10 mouse cellular contexts compared by ENCODE assay signal in genomic region chr4:98104911-98105702, GRCm38 (mm10).
DNase-seq lines count a peak whose midpoint lies in the region; ATAC-seq and TF ChIP-seq lines count a peak whose summit lies in the region.
"Had no signal": no experiment of that assay in that cellular context is flagged by ENCODE, and none has a peak within 500 bp of the region (broad histone marks: within the 10 kb centered on the region; RNA-seq: fewer than 3 reads in every experiment).

No protein-coding gene starts in this region.

- TF ChIP-seq CTCF in midbrain, postnatal 0 days (IDR thresholded peaks at IDR 0.05): no peak

- no peak overlapping the region for H3K4me2 ChIP-seq in heart, embryonic 11.5 days
- H3K4me2 ChIP-seq in midbrain, postnatal 0 days (ENCODE audit: low read depth, low read length, poor library complexity, severe bottlenecking): no peak overlapping the region
- H3K4me2 ChIP-seq in hindbrain, embryonic 15.5 days: no peak overlapping the region
- no peak overlapping the region for H3K4me2 ChIP-seq in stomach, embryonic 15.5 days
- H3K4me2 ChIP-seq: liver, embryonic 11.5 days had no signal

- intact Hi-C loops in heart, postnatal 25 days (cut with DNase I): loop anchor here (5.0 kb wide), 3 partner anchors 58 to 238 kb away; no protein-coding TSS in a partner anchor

- H3K27ac ChIP-seq in heart, embryonic 11.5 days (ENCODE audit: low read depth, low read length): peak overlapping the region; percentile 41; the same call in 1 of the 2 replicates
- peak overlapping the region; percentile 65; the same call in 1 of the 2 replicates for H3K27ac ChIP-seq in midbrain, embryonic 10.5 days (replicated peaks)
- no peak overlapping the region for H3K27ac ChIP-seq in midbrain, postnatal 0 days (ENCODE audit: low read depth, low read length)
- 0 out of 2 replicates have a peak overlapping the region, but pooled peaks have one; percentile 6 for H3K27ac ChIP-seq in hindbrain, embryonic 15.5 days (replicated peaks)
- H3K27ac ChIP-seq in stomach, embryonic 15.5 days: peak overlapping the region; percentile 82; the same call in 1 of the 2 replicates

- no peaks in the 10 kb centered on the region for H3K9me3 ChIP-seq in heart, embryonic 11.5 days (replicated peaks; ENCODE audit: control insufficient read depth, low read length)
- no peaks in the 10 kb centered on the region for H3K9me3 ChIP-seq in midbrain, embryonic 10.5 days (replicated peaks)
- H3K9me3 ChIP-seq in midbrain, postnatal 0 days (ENCODE audit: low read length): no peaks in the 10 kb centered on the region
- H3K9me3 ChIP-seq in hindbrain, embryonic 15.5 days: no peaks in the 10 kb centered on the region
- H3K9me3 ChIP-seq in stomach, embryonic 15.5 days: no peaks in the 10 kb centered on the region

- peaks cover 37% of the 10 kb centered on the region for H3K4me1 ChIP-seq in heart, embryonic 11.5 days (ENCODE audit: control insufficient read depth, insufficient read depth, low read length)
- peaks cover 91% of the 10 kb centered on the region for H3K4me1 ChIP-seq in midbrain, embryonic 10.5 days
- peaks cover 11% of the 10 kb centered on the region; the same call in 1 of the 2 replicates for H3K4me1 ChIP-seq in midbrain, postnatal 0 days (ENCODE audit: insufficient read depth, low read length)
- H3K4me1 ChIP-seq in hindbrain, embryonic 15.5 days (replicated peaks): peaks cover 78% of the 10 kb centered on the region
- H3K4me1 ChIP-seq in stomach, embryonic 15.5 days: peaks cover 32% of the 10 kb centered on the region

- DNase-seq in heart, postnatal 25 days (ENCODE audit: low spot score): no peak
- DNase-seq in midbrain, embryonic 10.5 days (ENCODE audit: low spot score): no peak
- DNase-seq in midbrain, postnatal 0 days (ENCODE audit: low spot score): no peak
- DNase-seq in right cerebral cortex, postnatal 4 days: no peak
- DNase-seq: thymus, postnatal 4 days had no signal

- ATAC-seq in heart, embryonic 11.5 days (replicated peaks; ENCODE audit: insufficient number of reproducible peaks, low FRiP score, low TSS enrichment): no peak
- ATAC-seq in midbrain, postnatal 0 days (ENCODE audit: low FRiP score): no peak
- ATAC-seq in hindbrain, embryonic 15.5 days (ENCODE audit: low FRiP score, low read depth): no peak
- ATAC-seq in stomach, embryonic 15.5 days (ENCODE audit: insufficient read depth, low FRiP score, low read depth): no peak

- no peaks in the 10 kb centered on the region for H3K36me3 ChIP-seq in heart, embryonic 11.5 days (ENCODE audit: control insufficient read depth, insufficient read depth, low read length)
- H3K36me3 ChIP-seq in midbrain, embryonic 10.5 days: no peaks in the 10 kb centered on the region
- no peaks in the 10 kb centered on the region for H3K36me3 ChIP-seq in midbrain, postnatal 0 days (ENCODE audit: insufficient read depth, low read length)
- no peaks in the 10 kb centered on the region for H3K36me3 ChIP-seq in hindbrain, embryonic 15.5 days
- no peaks in the 10 kb centered on the region for H3K36me3 ChIP-seq in stomach, embryonic 15.5 days

- no peak overlapping the region for H3K9ac ChIP-seq in heart, embryonic 11.5 days (ENCODE audit: low read depth, low read length)
- no peak overlapping the region for H3K9ac ChIP-seq in midbrain, postnatal 0 days (replicated peaks; ENCODE audit: low read length, poor library complexity, severe bottlenecking)
- H3K9ac ChIP-seq in hindbrain, embryonic 15.5 days: no peak overlapping the region
- no peak overlapping the region for H3K9ac ChIP-seq in stomach, embryonic 15.5 days

- H3K27me3 ChIP-seq in heart, embryonic 11.5 days (ENCODE audit: control insufficient read depth, insufficient read depth, low read length): no peaks in the 10 kb centered on the region
- H3K27me3 ChIP-seq in midbrain, embryonic 10.5 days (ENCODE audit: low read depth, poor library complexity, severe bottlenecking): peaks cover 73% of the 10 kb centered on the region
- H3K27me3 ChIP-seq in midbrain, postnatal 0 days (ENCODE audit: insufficient read depth, low read length): no peaks in the 10 kb centered on the region
- no peaks in the 10 kb centered on the region for H3K27me3 ChIP-seq in hindbrain, embryonic 15.5 days
- H3K27me3 ChIP-seq in stomach, embryonic 15.5 days (replicated peaks): no peaks in the 10 kb centered on the region

- no peak overlapping the region for H3K4me3 ChIP-seq in heart, embryonic 11.5 days (ENCODE audit: low read depth, low read length)
- no peak overlapping the region for H3K4me3 ChIP-seq in midbrain, embryonic 10.5 days
- H3K4me3 ChIP-seq in midbrain, postnatal 0 days (ENCODE audit: low read depth, low read length): no peak overlapping the region
- no peak overlapping the region for H3K4me3 ChIP-seq in hindbrain, embryonic 15.5 days
- H3K4me3 ChIP-seq in stomach, embryonic 15.5 days (replicated peaks): no peak overlapping the region
- H3K4me3 ChIP-seq: erythroblast, embryonic 14.5 days had no signal

- 55% methylated on average over 9 of the region's 9 CpGs for WGBS in heart, embryonic 11.5 days (ENCODE audit: insufficient replicate concordance)
- 79% methylated on average over 9 of the region's 9 CpGs for WGBS in midbrain, embryonic 10.5 days
- 75% methylated on average over 9 of the region's 9 CpGs for WGBS in midbrain, postnatal 0 days
- WGBS in hindbrain, embryonic 15.5 days: 65% methylated on average over 9 of the region's 9 CpGs
- 63% methylated on average over 9 of the region's 9 CpGs for WGBS in stomach, embryonic 15.5 days
